Mouse (Mus musculus) heart, postnatal 14 days (tissue): ENCODE measurements around the gene Ccz1. TPM values are rescaled to one million over a fixed set of nuclear protein-coding genes. Genes with fewer than 3 reads are reported as not detected.

Experiments used
- DNase-seq, 2 experiments: peaks; one replicate each; pipeline ENCODE4 v3.0.0; 2021 to 2022
- intact Hi-C: fragments of 180-260 bp; cut with DNase I; formaldehyde crosslinking; loops from one replicate; pipeline ENCODE4 v1.15.1; 2025
- total RNA-seq, 2 experiments: library from RNA; stranded (reverse); gene quantifications; 2 replicates each; pipeline ENCODE4 v1.2.3; 2021

The Ccz1 gene
- total RNA-seq, 2 experiments from 2014 or later, result 28.8 to 29.6 TPM

DNA sequence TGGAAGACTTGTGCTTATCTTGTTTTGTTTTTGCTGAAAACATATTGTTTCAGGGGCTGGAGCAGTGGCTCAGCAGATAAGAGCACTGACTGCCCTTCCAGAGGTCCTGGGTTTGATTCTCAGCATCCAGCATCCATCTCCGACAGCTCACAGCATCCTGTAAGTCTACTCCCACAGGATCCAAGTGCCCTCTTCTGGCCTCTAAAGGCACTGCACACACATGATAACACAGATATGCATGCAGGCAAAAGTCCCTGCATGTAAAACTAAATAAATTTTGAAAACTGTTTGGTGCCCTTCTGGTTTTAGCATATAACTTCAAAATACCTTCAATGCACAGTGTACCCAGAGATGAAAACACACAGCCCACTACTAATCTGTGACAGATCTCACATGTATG, 15.3 kb downstream of the Ccz1 start:
- intact Hi-C loops, result no loop called here
- no peak for DNase-seq

GRCm38 (mm10) chr5:143994632-143995365, 19.9 kb downstream of the Ccz1 start:
- no peak for DNase-seq
- intact Hi-C loops, result no loop called here

DNA sequence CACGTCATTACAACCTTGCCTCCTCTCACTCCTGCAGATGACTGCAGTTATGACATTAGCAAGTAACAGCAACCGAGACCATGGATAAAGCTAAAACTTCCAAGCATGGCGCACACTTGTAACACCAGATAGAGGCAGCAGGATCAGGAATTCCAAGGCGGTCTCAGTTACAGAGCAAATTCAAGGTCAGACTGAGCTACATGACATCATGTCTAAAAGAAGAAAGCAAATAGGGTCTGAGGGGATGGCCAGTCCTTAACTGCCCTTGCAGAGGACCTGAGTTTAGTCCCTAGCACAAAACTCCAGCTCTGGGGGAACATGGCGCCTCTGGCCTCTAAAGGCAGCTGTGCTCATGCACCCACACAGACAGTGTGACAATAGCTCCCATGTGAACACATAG, 20.8 kb downstream of the Ccz1 start:
- intact Hi-C loops, result no loop called here
- no peak for DNase-seq

DNA sequence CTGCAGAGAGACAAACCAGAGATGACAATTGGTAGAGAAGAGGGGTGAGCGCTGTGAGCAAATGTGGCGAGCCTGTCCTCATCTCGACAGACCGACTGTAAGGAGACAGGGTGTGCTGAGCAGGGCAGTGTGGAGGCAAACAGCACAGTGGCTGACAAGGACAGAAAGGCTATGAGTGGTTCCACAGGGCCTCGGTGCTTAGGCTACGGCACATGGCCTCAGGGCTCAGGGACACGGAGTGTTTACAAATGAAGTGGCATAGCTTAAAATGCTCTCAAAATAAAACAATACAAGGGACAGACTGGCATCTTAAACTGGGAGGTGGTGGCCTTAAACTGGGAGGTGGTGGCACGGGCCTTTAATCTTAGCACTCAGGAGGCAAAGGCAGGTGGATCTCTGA, 21.4 kb downstream of the Ccz1 start:
- intact Hi-C loops, result no loop called here

DNA sequence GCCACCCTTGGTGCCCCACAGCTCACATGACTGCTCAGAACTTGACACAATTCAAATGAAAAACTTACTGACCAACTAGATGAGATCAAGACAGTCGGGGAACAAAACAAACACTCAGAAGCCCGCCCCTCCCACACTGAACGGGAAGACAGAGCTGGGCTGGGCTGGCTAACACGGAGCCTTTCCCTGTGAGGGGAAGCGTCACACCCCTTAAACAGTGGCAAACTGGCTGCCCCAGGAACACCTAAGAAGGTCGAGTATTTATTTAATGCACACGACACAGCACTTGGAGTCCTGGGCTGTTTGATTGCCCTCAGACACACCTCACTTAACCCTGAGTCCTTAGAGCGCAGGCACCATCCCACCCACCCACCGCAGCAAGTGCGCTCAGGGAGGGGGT, 22.0 kb downstream of the Ccz1 start:
- no peak for DNase-seq
- intact Hi-C loops, result no loop called here

More for the DNA sequence above, 21.4 kb downstream of the Ccz1 start:
- no peak for DNase-seq

GRCm38 (mm10) chr5:143990086-143990485, 24.6 kb downstream of the Ccz1 start:
- intact Hi-C loops, result no loop called here
- no peak for DNase-seq

- DNase-seq, result peak in 1 of 2 experiments; percentile 18
- intact Hi-C loops, result no loop called here
Observed at GRCm38 (mm10) chr5:143989046-143989445, 25.6 kb downstream of the Ccz1 start.

DNA sequence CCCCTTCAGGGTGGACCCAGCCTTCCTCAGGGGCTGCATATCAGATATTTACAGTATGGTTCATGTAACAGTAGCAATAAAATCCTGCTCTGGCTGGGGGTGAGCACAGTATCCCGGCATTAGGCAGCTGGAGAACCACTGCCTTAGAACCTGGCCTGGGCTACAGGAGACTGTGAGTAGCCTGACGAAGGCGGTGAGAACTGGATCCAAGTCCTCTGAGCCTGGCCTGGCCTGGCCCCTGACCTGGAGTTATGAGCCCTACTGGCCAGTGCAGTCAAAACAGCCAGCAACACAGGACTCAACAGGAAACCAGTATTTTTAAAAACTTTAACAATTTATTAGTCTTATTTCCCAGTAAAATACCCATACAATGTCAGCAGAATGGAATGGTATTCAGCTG, 27.1 kb downstream of the Ccz1 start:
- intact Hi-C loops, result no loop called here
- no peak for DNase-seq

GRCm38 (mm10) chr5:143985381-143985780, 29.3 kb downstream of the Ccz1 start:
- intact Hi-C loops, result no loop called here
- DNase-seq, result no peak

DNA sequence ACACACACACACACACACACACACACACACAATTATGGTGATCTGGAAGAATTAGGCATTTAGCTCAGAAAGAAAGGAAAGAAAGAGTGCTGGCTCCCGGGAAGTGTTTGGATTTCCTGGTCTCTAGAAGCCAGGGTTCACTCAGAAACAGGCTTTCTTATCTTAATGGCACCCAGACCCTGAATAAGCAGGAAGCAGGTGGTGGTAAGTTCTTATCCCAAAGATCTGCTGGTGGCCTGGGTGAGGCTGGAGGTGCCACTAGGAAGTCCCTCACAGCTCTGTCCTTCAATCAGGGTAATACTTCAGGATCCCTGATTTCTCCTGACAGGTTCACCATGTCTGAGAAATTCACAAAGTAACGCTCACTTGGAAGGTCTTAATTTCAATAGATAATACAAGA, 32.3 kb downstream of the Ccz1 start:
- intact Hi-C loops, result no loop called here
- no peak for DNase-seq

- intact Hi-C loops, result no loop called here
- DNase-seq, result no peak
Observed at GRCm38 (mm10) chr5:143980858-143981257, 33.8 kb downstream of the Ccz1 start.

GRCm38 (mm10) chr5:143976726-143977431, 37.8 kb downstream of the Ccz1 start:
- DNase-seq, result no peak
- intact Hi-C loops, result loop anchor here (5.0 kb wide), 1 partner anchor 245 kb away; the partner anchor contains the start of gene Usp42

GRCm38 (mm10) chr5:143976232-143976631, 38.4 kb downstream of the Ccz1 start:
- DNase-seq, result no peak
- intact Hi-C loops, result loop anchor here (5.0 kb wide), 1 partner anchor 244 kb away; the partner anchor contains the start of gene Usp42

- intact Hi-C loops, result loop anchor here (2.0 to 5.0 kb wide), 2 partner anchors 41 to 243 kb away; partner anchors contain the start of gene Usp42
- no peak for DNase-seq
Observed at GRCm38 (mm10) chr5:143975631-143975933, 39.1 kb downstream of the Ccz1 start.

DNA sequence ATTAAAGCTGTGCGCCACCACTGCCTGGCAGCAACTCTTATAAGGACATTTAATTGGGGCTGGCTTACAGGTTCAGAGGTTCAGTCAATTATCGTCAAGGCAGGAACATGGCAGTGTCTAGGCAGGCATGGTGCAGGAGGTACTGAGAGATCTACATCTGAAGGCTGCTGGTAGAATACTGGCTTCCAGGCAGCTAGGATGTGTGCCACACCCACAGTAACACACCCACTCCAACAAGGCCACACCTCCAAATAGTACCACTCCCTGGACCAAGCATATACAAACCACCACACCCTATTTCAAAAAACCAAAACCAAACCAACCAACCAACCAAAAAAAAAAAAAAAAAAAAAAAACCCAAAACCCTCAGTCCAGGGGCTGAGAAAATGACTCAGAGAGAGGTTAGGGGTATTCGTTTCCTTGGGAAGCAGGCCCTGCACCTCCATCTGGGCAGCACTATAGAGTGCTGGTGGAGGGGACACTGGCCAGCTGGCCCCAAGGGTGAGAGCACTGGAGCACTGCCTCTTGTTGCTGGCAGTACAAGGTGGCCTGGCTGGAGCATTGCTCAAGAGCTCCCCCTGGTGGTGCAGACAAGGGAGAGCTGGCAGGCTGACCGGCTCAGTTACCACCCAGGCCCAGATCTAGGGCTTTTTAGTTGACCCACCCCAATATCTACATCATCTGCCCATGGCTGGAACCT, 39.6 kb downstream of the Ccz1 start:
- intact Hi-C loops, result loop anchor here (2.0 to 5.0 kb wide), 2 partner anchors 40 to 243 kb away; partner anchors contain the start of gene Usp42
- peak; percentile 72 to 78 for DNase-seq

DNA sequence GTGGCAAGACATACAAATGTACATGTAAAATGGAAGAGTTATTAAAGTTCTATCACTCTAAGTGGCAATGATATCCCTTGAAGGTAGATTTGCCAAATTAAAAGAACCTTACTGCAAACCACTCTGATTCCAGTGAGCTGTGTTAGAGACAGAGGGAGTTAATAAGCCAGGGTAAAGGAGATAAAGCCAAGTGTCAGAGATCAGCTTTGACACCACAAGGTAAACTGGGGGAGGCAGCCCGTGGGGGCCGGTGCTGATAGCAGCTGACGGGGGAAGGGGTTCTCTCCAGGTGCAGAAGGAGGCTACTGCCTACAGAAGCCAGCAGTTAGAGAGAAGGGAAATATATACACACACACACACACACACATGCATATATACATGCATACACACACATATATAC, 42.0 kb downstream of the Ccz1 start:
- intact Hi-C loops, result no loop called here
- no peak for DNase-seq

GRCm38 (mm10) chr5:143966671-143967070, 48.0 kb downstream of the Ccz1 start:
- intact Hi-C loops, result no loop called here

GRCm38 (mm10) chr5:143965586-143966345, 48.9 kb downstream of the Ccz1 start:
- intact Hi-C loops, result no loop called here
- DNase-seq, result no peak

More at GRCm38 (mm10) chr5:143966671-143967070, 48.0 kb downstream of the Ccz1 start:
- no peak for DNase-seq

DNA sequence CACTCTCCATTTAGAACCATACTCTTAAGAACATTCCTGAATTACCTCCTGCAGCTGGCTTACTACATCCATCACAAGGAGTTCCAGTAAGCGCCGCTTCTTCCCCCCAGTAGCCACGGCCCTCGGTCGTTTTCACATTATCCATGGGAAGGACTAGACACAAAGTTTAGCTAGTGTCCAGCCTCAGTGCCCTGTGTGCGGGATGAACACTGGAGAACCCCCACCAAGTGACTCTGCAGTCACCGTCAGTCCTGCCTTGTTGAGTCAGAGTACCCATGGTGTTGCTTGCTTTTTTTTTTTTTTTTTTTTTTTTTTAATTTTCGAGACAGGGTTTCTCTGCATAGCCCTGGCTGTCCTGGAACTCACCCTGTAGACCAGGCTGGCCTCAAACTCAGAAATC, 53.5 kb downstream of the Ccz1 start:
- intact Hi-C loops, result no loop called here
- DNase-seq, result no peak

DNA sequence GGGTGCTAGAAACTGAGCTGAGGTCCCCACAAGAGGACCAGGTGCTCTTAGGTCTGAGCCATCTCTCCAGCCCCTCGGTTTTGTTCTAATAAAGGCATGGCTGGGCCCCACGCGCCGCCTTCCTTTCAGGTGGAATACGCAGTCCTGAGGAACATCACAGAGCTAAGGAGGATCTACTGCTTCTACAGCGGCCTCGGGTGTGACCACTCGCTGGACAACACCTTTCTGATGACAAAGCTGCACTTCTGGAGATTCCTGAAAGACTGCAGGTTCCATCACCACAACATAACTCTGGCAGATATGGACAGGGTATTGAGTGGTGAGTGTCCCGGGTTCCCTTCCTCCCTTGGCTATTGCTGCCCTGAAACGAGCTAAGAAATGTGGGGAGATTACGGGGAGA, 55.1 kb downstream of the Ccz1 start:
- no peak for DNase-seq
- intact Hi-C loops, result no loop called here

DNA sequence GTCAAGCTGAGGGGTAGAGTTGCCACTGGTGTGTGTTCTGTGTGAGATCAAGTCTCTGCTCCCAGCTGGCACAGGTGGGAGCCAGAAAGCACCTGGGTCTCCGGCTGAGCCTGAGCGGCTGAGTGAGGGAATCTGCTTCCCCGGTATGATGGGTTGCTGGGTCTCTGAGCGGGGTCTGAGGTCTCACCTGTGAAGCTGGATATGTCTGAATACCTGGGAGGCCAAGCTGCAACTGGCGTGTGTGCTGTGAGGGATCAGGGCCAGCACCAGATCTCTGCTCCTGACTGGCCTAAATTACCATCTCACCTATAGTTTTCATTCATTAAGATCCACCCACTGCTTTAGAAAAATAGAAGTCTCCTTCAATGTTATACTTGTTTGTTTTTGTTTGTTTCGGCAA, 57.6 kb downstream of the Ccz1 start:
- DNase-seq, result no peak
- intact Hi-C loops, result no loop called here
